Mouse (Mus musculus) lung, embryonic 14.5 days (tissue): ENCODE results near the gene Nkx2-4. TPM values are rescaled to one million over a fixed set of nuclear protein-coding genes. Genes with fewer than 3 reads are reported as not detected.

Experiments used
- ATAC-seq: fragments of 200-750 bp; cut with Nextera tagmentation; 2 replicates; pipeline ENCODE4 v1.8.0; 2017; ENCODE audit warnings: mild to moderate bottlenecking, moderate TSS enrichment, moderate library complexity; ENCODE audit not compliant: insufficient read depth
- DNase-seq: peaks from one replicate; pipeline ENCODE4 v3.0.0-alpha.2; 2015
- H3K27ac ChIP-seq: fragments of 300-500 bp; sonication (generic); 2 replicates; pipeline ENCODE4 v1.5.1; 2014; ENCODE audit warnings: low read depth, mild to moderate bottlenecking, moderate library complexity
- H3K27me3 ChIP-seq: fragments of 300-500 bp; sonication (generic); 2 replicates; pipeline ENCODE4 v1.6.1; 2014; ENCODE audit warnings: low read length, control low read depth; ENCODE audit not compliant: insufficient read depth
- H3K36me3 ChIP-seq: fragments of 300-500 bp; sonication (generic); 2 replicates; pipeline ENCODE4 v1.6.1; 2014; ENCODE audit warnings: control low read depth; ENCODE audit not compliant: insufficient read depth
- H3K4me1 ChIP-seq: fragments of 300-500 bp; sonication (generic); 2 replicates; pipeline ENCODE4 v1.6.1; 2014; ENCODE audit warnings: antibody characterized with exemption, control low read depth; ENCODE audit not compliant: insufficient read depth
- H3K4me2 ChIP-seq: fragments of 300-500 bp; sonication (generic); 2 replicates; pipeline ENCODE4 v1.6.1; 2014; ENCODE audit warnings: mild to moderate bottlenecking
- H3K4me3 ChIP-seq: fragments of 300-500 bp; sonication (generic); 2 replicates; pipeline ENCODE4 v1.5.1; 2014; ENCODE audit warnings: low read depth, low read length
- H3K9ac ChIP-seq: fragments of 300-500 bp; sonication (generic); 2 replicates; pipeline ENCODE4 v1.6.1; 2014
- H3K9me3 ChIP-seq: fragments of 300-500 bp; sonication (generic); 2 replicates; pipeline ENCODE4 v1.6.1; 2016; ENCODE audit warnings: low read depth, low read length, control low read depth
- CTCF ChIP-seq: IDR thresholded peaks from 2 replicates; pipeline ENCODE4 v1.5.1; 2016; ENCODE audit warnings: antibody characterized with exemption, low read depth
- WGBS: fragments of 180-500 bp; shearing (Covaris S2); extraction: QIAGEN DNeasy Blood & Tissue Kit; methylation state at CpG from one replicate; pipeline ENCODE4 v1.1.7; 2014; 5-methylcytosine and 5-hydroxymethylcytosine counted together
- polyA plus RNA-seq: library from polyadenylated mRNA; unstranded; fragments of >200 nt; fragmentation: Nextera tagmentation; extraction: Ambion mirVana; gene quantifications from 2 replicates; pipeline ENCODE4 v1.2.1, GENCODE M21; 2014

The Nkx2-4 gene
- not detected in 2 replicates for polyA plus RNA-seq

DNA sequence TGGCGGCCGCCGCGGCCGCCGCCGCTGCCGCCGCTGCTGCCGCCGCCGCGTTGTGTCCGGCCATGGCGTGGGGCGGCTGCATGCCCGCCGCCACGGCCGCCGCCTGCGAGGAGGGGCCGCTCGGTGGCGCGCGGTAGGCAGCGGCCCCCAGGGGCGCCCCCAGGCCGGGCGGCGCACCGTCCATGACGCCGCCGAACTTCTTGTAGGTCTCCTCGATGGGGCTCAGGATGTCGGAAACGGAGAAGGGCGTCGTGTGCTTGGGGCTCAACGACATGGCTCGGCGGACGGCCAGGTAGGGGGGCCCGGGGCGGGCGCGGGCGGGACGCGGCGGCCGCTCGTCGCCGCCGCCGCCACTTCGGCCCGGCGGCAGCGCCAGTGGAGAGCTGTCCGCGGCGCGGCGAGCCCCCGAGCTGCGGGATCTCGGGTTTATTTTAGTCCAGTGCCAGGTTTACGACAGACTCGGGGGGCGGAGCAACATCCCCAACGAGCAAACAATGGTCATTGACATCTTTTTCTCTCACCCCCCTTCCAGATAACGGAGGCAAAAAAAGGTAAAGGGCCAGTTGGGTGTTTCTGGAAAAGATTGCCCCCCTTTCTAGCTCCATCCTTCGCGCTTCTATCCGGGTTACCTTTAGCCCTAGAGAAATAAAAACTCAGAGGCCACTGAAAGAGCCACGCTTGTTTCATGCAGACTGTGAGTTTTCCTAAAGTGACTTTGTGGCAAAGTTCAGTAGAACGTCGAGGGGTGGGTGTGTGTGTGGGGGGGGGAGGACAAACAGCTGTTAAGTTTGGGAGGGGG lies at the start of gene Nkx2-4:
Gene Nkx2-4, minus strand, starts transcription at position 374 of the 799 bp plus-strand sequence.
- WGBS, result 1% methylated on average over 79 of the region's 82 CpGs
- peak; percentile 53 for ATAC-seq
- no peak for TF ChIP-seq CTCF
- H3K4me1 ChIP-seq, result 0 out of 2 replicates have a peak, but pooled peaks cover 2% of the 10 kb centered on the region
- H3K27ac ChIP-seq, result no peak within 1 kb of the TSS
- no peaks in the 10 kb centered on the region for H3K9me3 ChIP-seq
- peak; percentile 40 for DNase-seq
- H3K27me3 ChIP-seq, result peaks cover 79% of the 10 kb centered on the region
- peak within 1 kb of the TSS; percentile 60 for H3K4me2 ChIP-seq
- H3K36me3 ChIP-seq, result no peaks in the 10 kb centered on the region
- no peak within 1 kb of the TSS for H3K9ac ChIP-seq
- H3K4me3 ChIP-seq, result peak within 1 kb of the TSS; percentile 36

- H3K4me2 ChIP-seq, result no peak overlapping the region
- no peaks in the 10 kb centered on the region for H3K4me1 ChIP-seq
- no peak overlapping the region for H3K9ac ChIP-seq
- H3K36me3 ChIP-seq, result no peaks in the 10 kb centered on the region
- no peak for DNase-seq
- H3K9me3 ChIP-seq, result no peaks in the 10 kb centered on the region
- 70% methylated on average over 6 of the region's 6 CpGs for WGBS
- no peak overlapping the region for H3K4me3 ChIP-seq
- no peak overlapping the region for H3K27ac ChIP-seq
- no peak for TF ChIP-seq CTCF
- no peaks in the 10 kb centered on the region for H3K27me3 ChIP-seq
- ATAC-seq, result no peak
These were observed 42.1 kb upstream of the Nkx2-4 start for GRCm38 (mm10) chr2:147127366-147127765.

DNA sequence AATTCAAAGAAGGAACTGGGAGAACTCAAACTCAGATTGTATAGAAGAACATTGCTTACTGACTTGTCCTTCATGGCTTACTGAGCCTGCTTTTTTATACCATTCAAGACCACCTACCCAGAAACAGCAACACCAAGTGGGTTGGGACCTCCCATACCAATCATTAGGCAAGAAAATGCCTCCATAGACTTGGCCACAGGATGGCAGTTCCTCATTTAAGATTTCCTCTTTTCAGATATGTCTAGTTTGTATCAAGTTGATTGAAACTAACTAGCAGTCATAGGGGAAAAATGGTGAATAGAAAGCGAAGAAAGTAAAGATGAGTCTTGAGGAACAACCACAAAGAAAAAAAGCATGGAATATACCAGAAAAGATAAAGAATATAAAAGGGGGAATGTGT lies 34.5 kb upstream of the Nkx2-4 start:
- no peak for DNase-seq
- no peaks in the 10 kb centered on the region for H3K27me3 ChIP-seq
- no peaks in the 10 kb centered on the region for H3K9me3 ChIP-seq
- no peak overlapping the region for H3K9ac ChIP-seq
- H3K36me3 ChIP-seq, result no peaks in the 10 kb centered on the region
- 93% methylated on average over 1 of the region's 1 CpGs for WGBS
- no peaks in the 10 kb centered on the region for H3K4me1 ChIP-seq
- H3K27ac ChIP-seq, result no peak overlapping the region
- H3K4me2 ChIP-seq, result no peak overlapping the region
- ATAC-seq, result no peak
- no peak overlapping the region for H3K4me3 ChIP-seq
- no peak for TF ChIP-seq CTCF

- Histone ChIP-seq H3K9me3 (no peaks in the 10 kb centered on the region), H3K4me1 (0 out of 2 replicates have a peak, but pooled peaks cover 2% of the 10 kb centered on the region), H3K4me2 (no peak overlapping the region), H3K27ac (no peak overlapping the region), H3K9ac (no peak overlapping the region), H3K4me3 (no peak overlapping the region), H3K27me3 (peaks cover 72% of the 10 kb centered on the region), H3K36me3 (no peaks in the 10 kb centered on the region)
- ATAC-seq (no peak), DNase-seq (no peak)
- no peak for TF ChIP-seq CTCF
- WGBS, result 21% methylated on average over 5 of the region's 5 CpGs
These were observed 1.2 kb upstream of the Nkx2-4 start for GRCm38 (mm10) chr2:147086441-147086840.

DNA sequence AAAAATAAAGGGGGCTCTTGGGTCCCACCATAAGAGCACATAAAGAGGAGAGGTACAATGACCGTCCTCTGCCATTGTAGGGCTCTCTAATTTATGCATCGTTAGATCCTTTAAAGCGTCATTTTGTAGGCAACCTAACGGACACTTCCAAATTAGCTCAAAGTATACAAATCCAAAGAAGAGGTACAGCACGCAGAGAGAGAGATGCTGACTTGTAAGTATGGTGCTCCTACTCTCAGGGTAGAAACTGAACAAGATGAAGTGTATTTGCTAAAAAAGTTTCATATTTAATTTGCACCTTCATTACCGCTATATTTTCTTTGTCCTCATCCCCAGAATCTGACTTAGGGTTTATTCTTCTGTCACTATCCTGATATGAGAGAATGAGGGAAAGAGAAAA lies 692 bp upstream of the Nkx2-4 start:
- WGBS, result 11% methylated on average over 6 of the region's 6 CpGs
- ATAC-seq, result no peak
- H3K36me3 ChIP-seq, result no peaks in the 10 kb centered on the region
- H3K4me3 ChIP-seq, result no peak overlapping the region
- H3K27ac ChIP-seq, result no peak overlapping the region
- TF ChIP-seq CTCF, result no peak
- H3K9ac ChIP-seq, result no peak overlapping the region
- no peaks in the 10 kb centered on the region for H3K9me3 ChIP-seq
- H3K27me3 ChIP-seq, result peaks cover 77% of the 10 kb centered on the region
- DNase-seq, result no peak
- H3K4me2 ChIP-seq, result no peak overlapping the region
- 0 out of 2 replicates have a peak, but pooled peaks cover 2% of the 10 kb centered on the region for H3K4me1 ChIP-seq

DNA sequence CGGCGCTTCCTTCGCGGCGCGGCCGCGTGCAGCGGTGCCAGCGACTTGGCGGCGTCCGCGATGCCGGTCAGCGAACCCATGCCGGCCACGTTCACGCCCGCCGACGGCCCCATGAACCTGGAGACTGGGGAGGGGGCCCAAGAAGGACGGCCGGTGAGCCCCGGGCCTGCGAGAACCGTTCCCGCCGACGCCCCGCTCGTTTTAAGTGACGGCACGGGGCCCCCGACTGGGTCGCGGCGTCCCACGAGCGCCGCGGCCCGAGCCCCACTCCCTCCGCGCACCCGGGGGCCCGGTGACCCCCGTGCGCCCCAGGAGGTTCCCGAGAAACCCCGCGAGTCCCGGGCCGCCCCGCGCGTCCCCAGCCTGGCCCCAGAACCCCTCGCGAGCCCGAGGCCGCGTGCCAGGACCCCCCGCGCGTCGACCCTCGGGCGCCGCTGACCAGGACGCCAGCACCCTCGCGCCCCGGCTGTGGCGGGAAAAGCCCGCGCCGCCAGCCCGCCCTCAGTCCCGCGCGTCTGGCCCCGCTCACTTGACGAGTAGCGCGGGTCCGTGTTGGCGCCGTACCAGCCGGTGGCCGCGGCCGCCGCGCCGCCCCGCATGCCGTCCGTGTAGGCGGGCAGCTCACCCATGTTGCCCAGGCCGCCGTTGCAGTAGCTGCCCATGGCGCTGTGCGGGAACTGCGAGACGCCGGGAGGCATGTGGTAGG lies 726 bp downstream of the Nkx2-4 start:
- DNase-seq (no peak), ATAC-seq (peak; percentile 60)
- peaks cover 75% of the 10 kb centered on the region for H3K27me3 ChIP-seq
- WGBS, result 1% methylated on average over 105 of the region's 106 CpGs
- peak overlapping the region; percentile 60 for H3K4me2 ChIP-seq
- peak overlapping the region; percentile 36 for H3K4me3 ChIP-seq
- H3K4me1 ChIP-seq, result 0 out of 2 replicates have a peak, but pooled peaks cover 2% of the 10 kb centered on the region
- H3K9me3 ChIP-seq, result no peaks in the 10 kb centered on the region
- no peaks in the 10 kb centered on the region for H3K36me3 ChIP-seq
- H3K9ac ChIP-seq, result no peak overlapping the region
- TF ChIP-seq CTCF, result no peak
- H3K27ac ChIP-seq, result no peak overlapping the region
